Mouse (Mus musculus) lung, embryonic 14.5 days (tissue): ENCODE measurements around the gene Rasgef1b. TPM values are rescaled to one million over a fixed set of nuclear protein-coding genes. Genes with fewer than 3 reads are reported as not detected.

Source experiments
- ATAC-seq: fragments of 200-750 bp; cut with Nextera tagmentation; 2 replicates; pipeline ENCODE4 v1.8.0; 2017; ENCODE audit warnings: mild to moderate bottlenecking, moderate TSS enrichment, moderate library complexity; ENCODE audit not compliant: insufficient read depth
- DNase-seq: peaks from one replicate; pipeline ENCODE4 v3.0.0-alpha.2; 2015
- H3K27ac ChIP-seq: fragments of 300-500 bp; sonication (generic); 2 replicates; pipeline ENCODE4 v1.5.1; 2014; ENCODE audit warnings: low read depth, mild to moderate bottlenecking, moderate library complexity
- H3K27me3 ChIP-seq: fragments of 300-500 bp; sonication (generic); 2 replicates; pipeline ENCODE4 v1.6.1; 2014; ENCODE audit warnings: low read length, control low read depth; ENCODE audit not compliant: insufficient read depth
- H3K36me3 ChIP-seq: fragments of 300-500 bp; sonication (generic); 2 replicates; pipeline ENCODE4 v1.6.1; 2014; ENCODE audit warnings: control low read depth; ENCODE audit not compliant: insufficient read depth
- H3K4me1 ChIP-seq: fragments of 300-500 bp; sonication (generic); 2 replicates; pipeline ENCODE4 v1.6.1; 2014; ENCODE audit warnings: antibody characterized with exemption, control low read depth; ENCODE audit not compliant: insufficient read depth
- H3K4me2 ChIP-seq: fragments of 300-500 bp; sonication (generic); 2 replicates; pipeline ENCODE4 v1.6.1; 2014; ENCODE audit warnings: mild to moderate bottlenecking
- H3K4me3 ChIP-seq: fragments of 300-500 bp; sonication (generic); 2 replicates; pipeline ENCODE4 v1.5.1; 2014; ENCODE audit warnings: low read depth, low read length
- H3K9ac ChIP-seq: fragments of 300-500 bp; sonication (generic); 2 replicates; pipeline ENCODE4 v1.6.1; 2014
- H3K9me3 ChIP-seq: fragments of 300-500 bp; sonication (generic); 2 replicates; pipeline ENCODE4 v1.6.1; 2016; ENCODE audit warnings: low read depth, low read length, control low read depth
- CTCF ChIP-seq: IDR thresholded peaks from 2 replicates; pipeline ENCODE4 v1.5.1; 2016; ENCODE audit warnings: antibody characterized with exemption, low read depth
- WGBS: fragments of 180-500 bp; shearing (Covaris S2); extraction: QIAGEN DNeasy Blood & Tissue Kit; methylation state at CpG from one replicate; pipeline ENCODE4 v1.1.7; 2014; 5-methylcytosine and 5-hydroxymethylcytosine counted together
- polyA plus RNA-seq: library from polyadenylated mRNA; unstranded; fragments of >200 nt; fragmentation: Nextera tagmentation; extraction: Ambion mirVana; gene quantifications from 2 replicates; pipeline ENCODE4 v1.2.1, GENCODE M21; 2014

Rasgef1b gene
- polyA plus RNA-seq, 1 experiment from 2014 or later: 15.9 TPM

GRCm38 (mm10) chr5:99476640-99477419, 252.0 kb downstream of the Rasgef1b start:
- no peak overlapping the region for H3K9ac ChIP-seq
- H3K4me2 ChIP-seq: no peak overlapping the region
- no peak for TF ChIP-seq CTCF
- WGBS: 75% methylated on average over 6 of the region's 6 CpGs
- no peaks in the 10 kb centered on the region for H3K9me3 ChIP-seq
- no peak for DNase-seq
- H3K27ac ChIP-seq: no peak overlapping the region
- H3K4me1 ChIP-seq: 0 out of 2 replicates have a peak, but pooled peaks cover 7% of the 10 kb centered on the region
- no peaks in the 10 kb centered on the region for H3K27me3 ChIP-seq
- no peaks in the 10 kb centered on the region for H3K36me3 ChIP-seq
- ATAC-seq: no peak
- H3K4me3 ChIP-seq: no peak overlapping the region

GRCm38 (mm10) chr5:99472607-99473335, 256.1 kb downstream of the Rasgef1b start:
- no peak overlapping the region for H3K4me2 ChIP-seq
- H3K36me3 ChIP-seq: no peaks in the 10 kb centered on the region
- 60% methylated on average over 5 of the region's 5 CpGs for WGBS
- no peak overlapping the region for H3K4me3 ChIP-seq
- no peaks in the 10 kb centered on the region for H3K4me1 ChIP-seq
- H3K27ac ChIP-seq: no peak overlapping the region
- H3K9me3 ChIP-seq: no peaks in the 10 kb centered on the region
- no peak overlapping the region for H3K9ac ChIP-seq
- H3K27me3 ChIP-seq: no peaks in the 10 kb centered on the region
- no peak for ATAC-seq
- no peak for TF ChIP-seq CTCF
- DNase-seq: no peak

GRCm38 (mm10) chr5:99471790-99472189, 257.1 kb downstream of the Rasgef1b start:
- Histone ChIP-seq H3K4me1 (no peaks in the 10 kb centered on the region), H3K4me2 (no peak overlapping the region), H3K27ac (no peak overlapping the region), H3K4me3 (no peak overlapping the region), H3K9me3 (no peaks in the 10 kb centered on the region), H3K27me3 (no peaks in the 10 kb centered on the region), H3K36me3 (no peaks in the 10 kb centered on the region), H3K9ac (no peak overlapping the region)
- TF ChIP-seq CTCF: no peak
- 67% methylated on average over 4 of the region's 4 CpGs for WGBS
- no peak for DNase-seq
- no peak for ATAC-seq

DNA sequence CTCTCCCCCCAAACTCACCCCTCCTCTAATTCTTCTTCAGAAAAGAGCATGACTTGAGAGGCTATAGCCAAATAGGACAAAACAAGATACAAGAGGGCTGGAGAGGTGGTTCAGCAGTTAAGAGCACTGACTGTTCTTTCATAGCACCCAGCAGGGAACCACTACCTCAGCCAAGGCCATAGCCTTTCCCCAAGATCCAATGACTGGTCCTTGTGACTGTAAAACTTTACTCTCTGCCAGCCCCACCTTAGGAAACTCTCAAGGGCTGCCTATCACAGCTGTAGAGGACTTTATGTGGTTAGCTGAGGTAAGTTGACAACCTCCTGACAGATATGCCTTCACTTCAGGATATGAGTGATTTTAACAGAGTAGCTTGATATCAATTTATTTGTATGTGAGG, 258.3 kb downstream of the Rasgef1b start:
- Histone ChIP-seq H3K9ac (no peak overlapping the region), H3K27me3 (no peaks in the 10 kb centered on the region), H3K27ac (no peak overlapping the region), H3K9me3 (no peaks in the 10 kb centered on the region), H3K4me2 (no peak overlapping the region), H3K36me3 (no peaks in the 10 kb centered on the region), H3K4me3 (no peak overlapping the region), H3K4me1 (no peaks in the 10 kb centered on the region)
- no peak for TF ChIP-seq CTCF
- ATAC-seq (no peak), DNase-seq (no peak)

DNA sequence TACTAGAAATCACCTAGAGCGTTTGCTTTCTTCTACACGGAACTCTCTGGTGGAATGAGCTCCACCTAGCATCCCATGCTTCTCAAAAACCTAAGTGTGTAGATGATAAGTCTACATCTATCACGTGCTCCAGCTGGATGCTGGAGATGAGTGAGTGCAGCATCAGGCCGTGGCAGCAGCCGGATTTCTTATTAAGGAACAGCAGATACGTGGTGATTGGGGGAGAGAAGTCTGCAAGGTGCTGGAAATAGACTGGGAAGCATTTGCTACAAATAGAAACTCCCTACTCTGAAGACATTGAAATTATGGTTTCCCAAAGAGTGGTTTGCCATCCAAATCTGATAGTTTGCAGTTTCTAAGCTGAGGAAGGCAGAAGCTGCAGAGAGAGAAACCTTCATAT, 269.9 kb downstream of the Rasgef1b start:
- Histone ChIP-seq H3K4me2 (no peak overlapping the region), H3K9ac (no peak overlapping the region), H3K36me3 (no peaks in the 10 kb centered on the region), H3K4me1 (no peaks in the 10 kb centered on the region), H3K9me3 (no peaks in the 10 kb centered on the region), H3K4me3 (no peak overlapping the region), H3K27me3 (no peaks in the 10 kb centered on the region), H3K27ac (no peak overlapping the region)
- no peak for TF ChIP-seq CTCF
- ATAC-seq: no peak
- 75% methylated on average over 6 of the region's 6 CpGs for WGBS
- DNase-seq: no peak

DNA sequence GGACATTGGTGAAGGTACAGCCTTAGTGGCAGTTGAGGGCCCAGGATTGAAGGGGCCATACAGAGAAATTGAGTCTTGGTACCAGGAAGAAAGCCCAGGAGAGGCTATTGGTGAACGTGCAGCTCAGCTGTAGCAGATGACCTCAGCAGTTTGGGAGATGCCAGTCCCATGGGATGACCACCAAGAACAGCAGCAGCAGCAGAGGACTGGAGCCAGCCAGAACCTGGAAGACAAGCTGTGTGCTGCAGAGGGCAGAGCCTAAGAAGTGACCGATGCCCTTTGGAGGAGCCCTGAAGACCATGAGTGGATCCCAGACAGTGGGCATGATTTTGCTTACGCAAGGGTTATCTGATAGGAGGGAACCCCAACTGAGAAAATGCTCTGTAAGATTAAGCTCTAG, 271.6 kb downstream of the Rasgef1b start:
- Histone ChIP-seq H3K4me1 (no peaks in the 10 kb centered on the region), H3K9me3 (no peaks in the 10 kb centered on the region), H3K36me3 (no peaks in the 10 kb centered on the region), H3K27ac (no peak overlapping the region), H3K27me3 (no peaks in the 10 kb centered on the region), H3K4me3 (no peak overlapping the region), H3K4me2 (no peak overlapping the region), H3K9ac (no peak overlapping the region)
- ATAC-seq (no peak), DNase-seq (no peak)
- WGBS: 93% methylated on average over 3 of the region's 3 CpGs
- TF ChIP-seq CTCF: no peak

DNA sequence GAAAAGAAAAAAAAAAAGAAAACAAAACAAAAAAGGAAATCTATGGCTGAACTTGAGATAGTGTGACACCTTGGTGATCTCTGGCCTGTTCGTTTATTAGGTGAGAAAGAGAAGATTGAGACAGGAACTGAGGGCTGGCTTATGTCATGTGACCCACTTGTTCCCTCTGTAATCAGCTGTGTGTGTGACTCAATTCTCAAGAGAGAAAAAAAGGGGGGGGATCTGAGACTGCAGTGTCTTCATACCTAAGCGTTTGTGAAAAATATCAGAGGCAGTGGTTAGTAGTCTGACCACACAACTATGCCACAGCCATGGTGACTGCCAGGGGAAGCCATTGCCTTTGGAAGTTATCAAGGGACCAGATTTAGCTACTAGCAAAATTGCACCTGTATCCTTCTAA, 276.9 kb downstream of the Rasgef1b start:
- no peak overlapping the region for H3K9ac ChIP-seq
- H3K9me3 ChIP-seq: no peaks in the 10 kb centered on the region
- no peaks in the 10 kb centered on the region for H3K36me3 ChIP-seq
- no peak overlapping the region for H3K27ac ChIP-seq
- no peak for ATAC-seq
- H3K4me1 ChIP-seq: peaks cover 12% of the 10 kb centered on the region; the same call in 1 of the 2 replicates
- H3K27me3 ChIP-seq: no peaks in the 10 kb centered on the region
- no peak for DNase-seq
- WGBS: 35% methylated on average over 2 of the region's 2 CpGs
- no peak overlapping the region for H3K4me2 ChIP-seq
- TF ChIP-seq CTCF: no peak
- H3K4me3 ChIP-seq: no peak overlapping the region
